Mouse (Mus musculus) liver, postnatal 0 days (tissue): ENCODE measurements around the gene Trpm8.

ENCODE experiments used
- CTCF ChIP-seq: sonication (generic); IDR thresholded peaks from 2 replicates; pipeline ENCODE4 v1.5.1; 2016; ENCODE audit warnings: antibody characterized with exemption, low read depth
- EP300 ChIP-seq: IDR thresholded peaks from 2 replicates; pipeline ENCODE4 v1.6.1; 2016; ENCODE audit warnings: antibody characterized with exemption, low read depth, mild to moderate bottlenecking

- no peak for TF ChIP-seq CTCF
- no peak for TF ChIP-seq EP300
Observed at GRCm38 (mm10) chr1:88255466-88255857, 22.0 kb upstream of the Trpm8 start.
